Mouse (Mus musculus) hindbrain, embryonic 12.5 days (tissue): ENCODE results near the gene Ifnab. TPM values are rescaled to one million over a fixed set of nuclear protein-coding genes. Genes with fewer than 3 reads are reported as not detected.

Experiments
- ATAC-seq: fragments of 200-750 bp; cut with Nextera tagmentation; 2 replicates; pipeline ENCODE4 v1.8.0; 2017; ENCODE audit warnings: moderate TSS enrichment; ENCODE audit not compliant: low FRiP score
- H3K27ac ChIP-seq: fragments of 300-500 bp; sonication (generic); 2 replicates; pipeline ENCODE4 v1.5.1; 2016; ENCODE audit warnings: mild to moderate bottlenecking
- H3K27me3 ChIP-seq: fragments of 300-500 bp; sonication (generic); 2 replicates; pipeline ENCODE4 v1.6.1; 2016; ENCODE audit warnings: mild to moderate bottlenecking
- H3K36me3 ChIP-seq: fragments of 300-500 bp; sonication (generic); 2 replicates; pipeline ENCODE4 v1.6.1; 2016; ENCODE audit warnings: mild to moderate bottlenecking
- H3K4me1 ChIP-seq: fragments of 300-500 bp; sonication (generic); 2 replicates; pipeline ENCODE4 v1.6.1; 2016
- H3K4me2 ChIP-seq: fragments of 300-500 bp; sonication (generic); replicated peaks from 2 replicates; pipeline ENCODE4 v1.6.1; 2016; ENCODE audit warnings: mild to moderate bottlenecking
- H3K4me3 ChIP-seq: fragments of 300-500 bp; sonication (generic); 2 replicates; pipeline ENCODE4 v1.5.1; 2016; ENCODE audit warnings: mild to moderate bottlenecking
- H3K9ac ChIP-seq: fragments of 300-500 bp; sonication (generic); 2 replicates; pipeline ENCODE4 v1.6.1; 2016; ENCODE audit warnings: mild to moderate bottlenecking, moderate library complexity
- H3K9me3 ChIP-seq: fragments of 300-500 bp; sonication (generic); replicated peaks from 2 replicates; pipeline ENCODE4 v1.6.1; 2016; ENCODE audit warnings: mild to moderate bottlenecking
- WGBS: fragments of 180-500 bp; shearing (Covaris S2); methylation state at CpG from one replicate; pipeline ENCODE4 v1.1.7; 2016; 5-methylcytosine and 5-hydroxymethylcytosine counted together
- polyA plus RNA-seq: library from polyadenylated mRNA; unstranded; fragments of >200 nt; fragmentation: Nextera tagmentation; extraction: Ambion mirVana; gene quantifications from 2 replicates; pipeline ENCODE4 v1.2.1, GENCODE M21; 2016

Gene Ifnab
- polyA plus RNA-seq, 1 experiment from 2014 or later: not detected

DNA sequence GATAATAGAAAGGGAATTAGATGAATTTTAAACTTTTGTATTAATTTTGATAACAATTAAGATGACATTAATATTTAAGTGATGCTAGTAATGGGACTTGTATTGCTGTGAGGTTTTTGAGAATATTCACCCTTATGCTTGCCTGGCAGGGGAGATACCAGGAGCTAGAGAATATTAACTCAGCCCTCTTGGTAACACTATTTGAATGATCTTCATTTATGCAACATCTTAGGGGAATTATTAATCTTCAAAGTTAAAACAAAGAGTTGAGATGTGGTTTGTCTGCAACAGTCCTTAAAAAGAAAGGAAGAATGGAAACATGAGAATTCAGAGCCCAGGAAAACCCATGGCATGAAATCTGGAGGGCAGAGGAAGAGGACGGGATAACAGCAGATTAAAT lies 8.1 kb upstream of the Ifnab start:
- H3K4me2 ChIP-seq: no peak overlapping the region
- H3K9me3 ChIP-seq: no peaks in the 10 kb centered on the region
- no peaks in the 10 kb centered on the region for H3K4me1 ChIP-seq
- 75% methylated on average over 1 of the region's 1 CpGs for WGBS
- H3K36me3 ChIP-seq: no peaks in the 10 kb centered on the region
- H3K4me3 ChIP-seq: no peak overlapping the region
- no peak for ATAC-seq
- H3K27me3 ChIP-seq: no peaks in the 10 kb centered on the region
- H3K27ac ChIP-seq: no peak overlapping the region
- H3K9ac ChIP-seq: no peak overlapping the region

DNA sequence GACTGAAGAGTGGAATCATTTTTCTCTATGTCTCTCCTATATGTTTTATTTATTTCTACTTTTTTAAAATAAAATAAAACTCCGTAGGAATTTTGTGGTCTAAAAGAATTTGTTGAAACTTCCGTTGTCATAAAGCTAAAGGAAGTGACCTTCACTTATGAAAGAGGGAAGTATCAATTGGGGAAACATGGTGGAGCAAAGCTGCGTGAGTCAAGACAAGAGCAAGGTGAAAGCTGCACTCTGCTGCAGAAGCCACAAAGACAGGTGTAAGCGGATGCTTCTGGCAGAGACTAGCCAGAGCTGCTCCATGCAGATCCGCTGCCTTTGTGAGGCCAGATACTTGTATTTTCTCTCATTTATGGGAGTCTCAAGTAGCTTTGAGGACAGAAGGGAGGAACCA lies 7.6 kb upstream of the Ifnab start:
- Histone ChIP-seq H3K9ac (no peak overlapping the region), H3K27ac (no peak overlapping the region), H3K27me3 (no peaks in the 10 kb centered on the region), H3K4me1 (no peaks in the 10 kb centered on the region), H3K9me3 (no peaks in the 10 kb centered on the region), H3K36me3 (no peaks in the 10 kb centered on the region), H3K4me2 (no peak overlapping the region), H3K4me3 (no peak overlapping the region)
- ATAC-seq: no peak
- 87% methylated on average over 5 of the region's 5 CpGs for WGBS

DNA sequence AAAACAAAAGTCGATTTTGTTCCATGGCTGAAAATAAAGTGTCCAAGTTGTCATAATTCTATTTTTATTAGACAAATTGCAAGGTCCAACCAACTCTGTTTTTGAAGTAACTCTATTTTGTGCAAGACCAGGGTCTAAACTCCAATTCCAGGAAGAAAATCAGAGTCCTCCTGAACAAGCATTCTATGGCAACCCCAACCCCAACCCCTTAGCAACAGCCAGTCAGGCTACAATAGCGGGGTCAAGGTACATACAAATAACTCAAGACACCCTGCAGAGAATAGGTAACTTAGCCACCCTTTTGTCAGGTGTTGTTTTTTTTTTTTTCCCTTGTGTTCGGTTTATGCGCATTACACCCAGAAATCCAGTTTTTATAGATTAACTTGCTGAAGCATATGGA lies 6.6 kb upstream of the Ifnab start:
- Histone ChIP-seq H3K4me3 (no peak overlapping the region), H3K36me3 (no peaks in the 10 kb centered on the region), H3K9me3 (no peaks in the 10 kb centered on the region), H3K4me2 (no peak overlapping the region), H3K27me3 (no peaks in the 10 kb centered on the region), H3K4me1 (no peaks in the 10 kb centered on the region), H3K9ac (no peak overlapping the region), H3K27ac (no peak overlapping the region)
- ATAC-seq: no peak
- WGBS: 85% methylated on average over 4 of the region's 4 CpGs

DNA sequence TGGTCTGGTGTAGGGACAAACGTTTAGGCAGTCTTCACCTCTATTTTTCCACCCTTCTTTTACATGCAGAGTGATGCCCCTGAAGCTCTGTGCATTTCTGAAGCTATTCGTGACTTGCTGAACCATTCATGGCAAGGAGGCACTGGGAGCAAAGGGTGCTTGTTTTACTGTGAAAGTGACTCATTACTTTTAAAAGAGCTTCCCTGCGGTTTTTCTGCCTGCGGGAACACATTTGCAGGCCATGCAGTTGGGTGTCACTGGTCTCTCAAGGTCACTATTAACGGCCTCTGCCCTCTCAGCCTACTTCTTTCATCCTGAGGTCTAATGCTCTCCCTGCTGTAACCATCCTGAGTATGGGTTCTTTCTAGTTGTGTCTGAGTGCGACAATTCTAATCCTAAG lies 5.9 kb upstream of the Ifnab start:
- Histone ChIP-seq H3K27ac (no peak overlapping the region), H3K9ac (no peak overlapping the region), H3K4me2 (no peak overlapping the region), H3K36me3 (no peaks in the 10 kb centered on the region), H3K9me3 (no peaks in the 10 kb centered on the region), H3K4me3 (no peak overlapping the region), H3K27me3 (no peaks in the 10 kb centered on the region), H3K4me1 (no peaks in the 10 kb centered on the region)
- 61% methylated on average over 6 of the region's 6 CpGs for WGBS
- no peak for ATAC-seq

DNA sequence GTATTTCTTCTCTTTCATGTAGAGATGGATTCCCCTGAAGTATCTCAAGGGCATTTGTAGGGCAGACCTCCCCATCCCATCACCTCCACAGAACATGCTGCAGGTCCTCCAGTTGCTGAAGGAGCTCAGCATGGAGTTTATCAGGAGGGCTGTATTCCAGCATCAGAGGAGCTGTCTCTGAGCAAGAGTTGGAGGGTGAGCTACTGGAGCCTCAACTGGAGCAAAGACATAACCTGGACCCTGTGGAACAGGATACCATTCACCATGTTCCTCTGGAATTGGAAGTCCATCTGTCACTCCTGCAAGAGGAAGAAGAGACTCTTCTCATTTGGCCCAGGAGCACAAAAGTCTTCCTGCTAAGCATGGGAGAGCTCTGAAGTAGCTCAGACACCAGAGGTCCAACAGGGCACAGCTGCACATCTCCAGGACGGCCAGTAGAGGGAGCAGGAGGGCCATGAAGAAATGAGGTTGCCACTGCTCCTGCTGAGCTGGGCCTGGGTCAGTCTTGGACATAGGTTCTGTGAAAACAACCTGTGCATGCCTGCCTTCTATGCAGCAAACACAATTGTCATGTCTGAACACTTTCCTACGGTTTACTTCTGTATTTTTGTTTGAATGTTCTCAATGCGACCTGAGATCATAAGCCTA lies 5.2 kb upstream of the Ifnab start:
- no peaks in the 10 kb centered on the region for H3K9me3 ChIP-seq
- no peak overlapping the region for H3K4me3 ChIP-seq
- no peaks in the 10 kb centered on the region for H3K4me1 ChIP-seq
- ATAC-seq: peak; percentile 71
- no peak overlapping the region for H3K4me2 ChIP-seq
- 25% methylated on average over 3 of the region's 3 CpGs for WGBS
- no peak overlapping the region for H3K9ac ChIP-seq
- no peaks in the 10 kb centered on the region for H3K27me3 ChIP-seq
- no peak overlapping the region for H3K27ac ChIP-seq
- no peaks in the 10 kb centered on the region for H3K36me3 ChIP-seq

DNA sequence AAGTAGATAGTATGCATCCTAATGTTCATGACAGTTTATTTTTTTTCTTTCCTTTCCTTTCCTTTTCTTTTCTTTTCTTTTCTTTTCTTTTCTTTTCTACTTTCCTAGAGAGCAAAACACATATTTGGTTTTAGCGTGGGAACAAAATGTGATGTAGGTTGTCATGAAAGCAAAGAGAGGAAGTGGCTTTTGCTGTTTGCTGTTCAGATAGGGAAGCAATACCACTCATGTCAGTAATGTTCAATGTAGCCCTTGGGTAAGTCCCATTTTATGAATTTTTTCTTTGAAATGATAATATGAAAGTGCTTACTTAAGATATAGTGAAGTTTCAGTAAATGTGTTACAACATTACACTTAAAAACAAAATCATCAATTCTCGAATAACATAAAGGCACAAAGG lies 2.2 kb upstream of the Ifnab start:
- ATAC-seq: no peak
- 92% methylated on average over 2 of the region's 2 CpGs for WGBS
- Histone ChIP-seq H3K4me2 (no peak overlapping the region), H3K4me3 (no peak overlapping the region), H3K27me3 (no peaks in the 10 kb centered on the region), H3K36me3 (no peaks in the 10 kb centered on the region), H3K9ac (no peak overlapping the region), H3K9me3 (no peaks in the 10 kb centered on the region), H3K27ac (no peak overlapping the region), H3K4me1 (no peaks in the 10 kb centered on the region)

DNA sequence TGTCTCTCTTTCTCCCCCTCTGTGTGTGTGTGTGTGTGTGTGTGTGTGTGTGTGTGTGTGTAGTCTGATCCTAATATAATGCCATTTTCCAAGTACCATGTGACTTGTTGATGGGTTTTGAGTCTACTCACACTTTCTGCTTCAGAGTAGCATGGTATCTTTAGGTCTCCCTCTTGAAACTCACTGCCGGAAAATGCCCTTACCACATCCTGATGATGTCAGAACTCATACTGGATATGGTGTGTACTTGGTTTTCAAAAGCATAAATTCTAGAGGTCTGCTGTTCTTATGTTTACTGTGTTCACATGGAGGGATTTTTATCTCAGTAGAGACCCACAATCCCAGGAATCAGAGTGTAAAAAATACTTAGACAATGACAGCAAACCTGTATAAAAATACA lies 1.4 kb upstream of the Ifnab start:
- 81% methylated on average over 1 of the region's 1 CpGs for WGBS
- no peak overlapping the region for H3K9ac ChIP-seq
- no peak overlapping the region for H3K27ac ChIP-seq
- H3K4me1 ChIP-seq: no peaks in the 10 kb centered on the region
- no peaks in the 10 kb centered on the region for H3K36me3 ChIP-seq
- H3K27me3 ChIP-seq: no peaks in the 10 kb centered on the region
- no peaks in the 10 kb centered on the region for H3K9me3 ChIP-seq
- no peak overlapping the region for H3K4me3 ChIP-seq
- no peak overlapping the region for H3K4me2 ChIP-seq
- ATAC-seq: no peak

DNA sequence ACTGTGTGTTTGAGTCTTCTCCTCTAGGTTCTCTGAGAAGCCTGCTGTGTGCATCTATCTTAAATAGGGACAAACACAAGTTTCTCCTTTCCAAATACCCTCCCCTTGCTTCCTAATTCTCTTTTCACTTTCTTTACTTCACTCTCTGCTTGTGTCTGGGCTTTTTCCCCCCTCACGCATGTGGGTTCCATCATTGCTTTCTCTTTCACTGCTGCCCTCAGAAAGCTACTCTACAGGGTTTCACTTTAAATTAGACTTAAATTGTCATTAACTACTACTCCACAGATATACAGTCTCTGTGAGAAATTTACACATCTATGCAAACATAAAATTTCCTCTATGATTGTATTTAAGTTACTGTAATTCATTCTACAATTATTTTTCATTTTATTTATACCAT lies 7.3 kb downstream of the Ifnab start, which contains the start of gene Ifna2:
Ifna2 (minus strand) TSS at position 101 of the 400 bp plus-strand sequence.
- Histone ChIP-seq H3K9me3 (no peaks in the 10 kb centered on the region), H3K4me3 (no peak within 1 kb of the TSS), H3K4me2 (no peak within 1 kb of the TSS), H3K27ac (no peak within 1 kb of the TSS), H3K36me3 (no peaks in the 10 kb centered on the region), H3K27me3 (no peaks in the 10 kb centered on the region), H3K4me1 (no peaks in the 10 kb centered on the region), H3K9ac (no peak within 1 kb of the TSS)
- ATAC-seq: no peak
- 77% methylated on average over 1 of the region's 1 CpGs for WGBS

DNA sequence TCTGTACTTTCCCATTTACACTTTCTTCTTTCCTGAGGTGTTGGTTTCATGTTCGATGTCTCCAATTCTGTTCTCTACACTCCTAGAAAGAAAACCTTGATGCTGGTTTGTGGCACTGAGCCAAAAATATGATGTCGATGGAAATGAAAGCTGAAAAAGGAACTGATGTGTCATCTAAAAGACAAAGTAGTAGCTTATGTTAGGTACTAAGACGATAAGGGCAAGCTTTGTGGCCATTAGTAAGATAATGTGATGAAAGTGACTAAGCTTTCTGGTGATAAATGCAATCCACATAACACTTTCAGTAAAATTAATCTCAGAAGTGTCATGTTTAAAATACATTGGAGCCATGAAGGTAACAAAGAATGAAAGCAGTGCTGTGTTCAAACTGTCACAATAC lies 9.8 kb downstream of the Ifnab start:
- Histone ChIP-seq H3K27me3 (no peaks in the 10 kb centered on the region), H3K36me3 (no peaks in the 10 kb centered on the region), H3K27ac (no peak overlapping the region), H3K4me2 (no peak overlapping the region), H3K9me3 (no peaks in the 10 kb centered on the region), H3K9ac (no peak overlapping the region), H3K4me1 (no peaks in the 10 kb centered on the region), H3K4me3 (no peak overlapping the region)
- no peak for ATAC-seq
- 73% methylated on average over 3 of the region's 3 CpGs for WGBS

DNA sequence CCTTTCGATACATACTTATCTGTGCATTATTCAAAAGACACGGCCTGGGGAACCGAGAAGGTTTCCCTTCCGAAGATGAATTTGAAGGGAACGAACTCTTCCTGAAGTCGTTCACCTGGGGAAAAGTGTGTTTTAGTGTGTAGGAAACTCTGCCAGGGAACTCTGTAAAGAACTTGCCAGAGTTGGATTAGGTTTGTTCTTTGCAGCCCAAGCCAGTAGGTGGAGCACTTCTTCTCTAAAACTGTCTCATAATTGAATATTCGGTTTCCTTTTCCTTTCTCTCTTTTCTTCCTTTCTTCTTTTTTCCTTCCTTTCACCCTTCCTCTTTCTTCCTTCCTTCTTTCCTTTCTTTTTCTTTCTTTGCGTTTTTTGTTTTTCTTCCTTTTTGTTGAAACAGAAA lies 10.8 kb downstream of the Ifnab start:
- H3K27ac ChIP-seq: no peak overlapping the region
- no peaks in the 10 kb centered on the region for H3K36me3 ChIP-seq

DNA sequence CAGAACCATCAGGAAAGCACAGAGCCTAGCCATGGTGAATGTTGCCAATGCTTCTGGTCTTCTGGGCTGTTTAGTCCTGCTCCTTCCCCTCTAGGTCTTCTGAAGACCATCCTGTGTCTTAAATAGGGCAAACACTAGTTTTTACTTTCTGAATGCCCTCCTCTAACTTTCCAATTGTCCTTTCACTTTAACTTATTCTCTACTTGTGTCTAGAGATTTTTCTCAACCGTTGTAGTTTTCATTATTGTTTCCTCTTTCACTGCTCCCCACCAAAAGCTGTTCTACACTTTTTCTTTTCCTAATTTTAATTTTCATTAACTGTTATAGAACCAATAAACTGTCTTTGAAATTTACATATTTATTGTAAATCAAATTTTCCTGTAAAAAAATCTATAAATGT lies 14.3 kb downstream of the Ifnab start, which contains the start of gene Ifna16:
Ifna16 (minus strand) TSS at position 101 of the 400 bp plus-strand sequence.
- 93% methylated on average over 1 of the region's 1 CpGs for WGBS
- no peak within 1 kb of the TSS for H3K4me3 ChIP-seq
- H3K4me1 ChIP-seq: no peaks in the 10 kb centered on the region
- H3K9ac ChIP-seq: no peak within 1 kb of the TSS
- no peak within 1 kb of the TSS for H3K4me2 ChIP-seq
- H3K36me3 ChIP-seq: no peaks in the 10 kb centered on the region
- H3K27me3 ChIP-seq: no peaks in the 10 kb centered on the region
- H3K27ac ChIP-seq: no peak within 1 kb of the TSS
- H3K9me3 ChIP-seq: no peaks in the 10 kb centered on the region
- ATAC-seq: no peak

More for the DNA sequence above, 10.8 kb downstream of the Ifnab start:
- no peak overlapping the region for H3K4me2 ChIP-seq
- 55% methylated on average over 8 of the region's 8 CpGs for WGBS
- ATAC-seq: no peak
- no peak overlapping the region for H3K4me3 ChIP-seq
- H3K9me3 ChIP-seq: no peaks in the 10 kb centered on the region
- H3K9ac ChIP-seq: no peak overlapping the region
- no peaks in the 10 kb centered on the region for H3K4me1 ChIP-seq
- no peaks in the 10 kb centered on the region for H3K27me3 ChIP-seq

DNA sequence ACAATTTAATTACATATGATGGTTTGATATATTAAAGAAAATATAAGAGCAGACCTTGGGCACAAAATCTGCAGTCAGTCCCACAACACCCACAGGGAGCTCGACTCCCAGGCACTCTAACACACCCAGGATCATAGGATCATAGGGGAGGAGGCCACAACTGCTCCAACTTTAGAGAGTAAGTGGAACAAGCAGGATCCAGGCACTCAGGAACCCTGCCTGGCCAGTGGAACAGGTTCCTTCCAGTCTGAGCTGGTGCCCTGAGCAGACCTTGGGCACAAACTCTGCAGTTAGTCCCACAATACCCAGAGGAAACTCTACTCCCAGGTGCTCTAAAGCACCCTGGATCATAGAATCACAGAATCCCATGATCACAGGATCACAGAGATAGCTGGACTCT lies 35.7 kb downstream of the Ifnab start:
- 50% methylated on average over 1 of the region's 1 CpGs for WGBS
- no peaks in the 10 kb centered on the region for H3K36me3 ChIP-seq
- no peak overlapping the region for H3K4me3 ChIP-seq

DNA sequence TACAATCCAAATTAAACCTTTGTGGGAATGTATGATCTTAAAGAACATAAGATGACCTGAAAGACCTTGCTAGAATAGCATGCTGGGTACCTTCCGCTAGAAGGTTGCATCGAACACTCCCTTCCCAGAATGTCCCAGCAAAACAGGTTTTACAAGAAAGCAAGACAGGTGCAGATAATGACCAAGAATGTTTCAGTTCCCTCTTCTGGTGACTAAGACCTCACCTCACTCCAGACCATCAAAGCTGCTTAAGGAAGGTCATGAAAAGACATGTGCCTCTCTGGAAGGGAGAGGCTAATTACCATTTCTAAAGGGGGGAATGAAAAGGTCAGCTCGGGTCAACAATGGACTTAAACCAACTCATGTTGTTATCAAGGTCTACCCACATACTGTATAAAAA lies 37.5 kb downstream of the Ifnab start:
- no peak for ATAC-seq
- no peaks in the 10 kb centered on the region for H3K36me3 ChIP-seq
- no peaks in the 10 kb centered on the region for H3K4me1 ChIP-seq
- WGBS: 82% methylated on average over 3 of the region's 3 CpGs
- no peak overlapping the region for H3K9ac ChIP-seq
- no peak overlapping the region for H3K27ac ChIP-seq
- H3K4me3 ChIP-seq: no peak overlapping the region
- no peaks in the 10 kb centered on the region for H3K9me3 ChIP-seq
- H3K4me2 ChIP-seq: no peak overlapping the region
- H3K27me3 ChIP-seq: no peaks in the 10 kb centered on the region

More for the DNA sequence above, 35.7 kb downstream of the Ifnab start:
- Histone ChIP-seq H3K9me3 (no peaks in the 10 kb centered on the region), H3K27me3 (no peaks in the 10 kb centered on the region), H3K4me2 (no peak overlapping the region), H3K4me1 (no peaks in the 10 kb centered on the region), H3K27ac (no peak overlapping the region), H3K9ac (no peak overlapping the region)
- ATAC-seq: no peak
